Mouse (Mus musculus): ENCODE results near the gene Shisa7. TPM values are rescaled to one million over a fixed set of nuclear protein-coding genes. Genes with fewer than 3 reads are reported as not detected.
"Not testable (repeated sequence)": the region's sequence is repeated elsewhere in the genome, so short reads cannot be mapped to it uniquely, and the experiment has no call there.

Gene Shisa7
- total RNA-seq, 2 experiments from 2014 or later = 0.05 TPM; not detected in 1

DNA sequence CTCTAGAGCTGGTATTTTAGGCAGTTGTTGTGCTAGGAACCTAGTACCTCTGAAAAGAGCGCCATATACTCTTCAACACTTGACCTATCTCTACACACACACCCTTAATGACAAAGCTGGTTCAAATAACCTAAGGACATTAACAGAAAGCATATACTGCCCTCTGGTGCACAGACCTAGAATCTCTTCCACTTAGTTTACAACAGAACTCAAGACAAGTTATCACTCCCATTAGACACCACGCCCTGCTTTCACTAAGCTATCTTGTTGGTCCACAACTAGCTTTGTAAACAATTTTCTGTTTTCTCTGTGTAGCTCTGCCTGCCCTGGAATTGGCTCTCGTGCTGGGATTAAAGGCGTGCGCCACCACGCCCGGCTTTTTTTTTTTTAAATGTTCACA is 37.8 kb downstream of the Shisa7 start:
- DNase-seq = peak in 1 of 2 experiments; percentile 53
- intact Hi-C loops (cut with DNase I) = loop anchor here (2.0 to 5.0 kb wide), 3 partner anchors 182 to 669 kb away; partner anchors contain the start of gene Leng8

DNA sequence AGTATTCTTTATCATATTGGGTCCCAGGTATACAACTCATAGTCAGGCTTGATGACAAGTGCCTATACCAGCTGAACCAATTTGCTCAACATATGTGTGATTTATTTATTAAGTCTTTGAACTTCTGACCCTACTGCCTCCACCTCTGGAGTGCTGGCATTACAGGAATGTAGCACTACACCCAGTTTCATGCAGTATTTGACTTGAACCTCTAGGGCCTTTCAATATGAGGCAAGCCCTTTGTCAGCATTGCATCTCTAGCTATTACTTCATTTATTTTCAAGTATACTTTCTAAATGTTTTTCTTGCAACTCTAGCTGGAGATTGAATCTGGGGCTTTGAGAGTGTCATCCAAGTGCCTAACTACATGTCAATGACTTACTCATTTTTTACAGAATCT is 42.2 kb downstream of the Shisa7 start:
- no peak for DNase-seq

DNA sequence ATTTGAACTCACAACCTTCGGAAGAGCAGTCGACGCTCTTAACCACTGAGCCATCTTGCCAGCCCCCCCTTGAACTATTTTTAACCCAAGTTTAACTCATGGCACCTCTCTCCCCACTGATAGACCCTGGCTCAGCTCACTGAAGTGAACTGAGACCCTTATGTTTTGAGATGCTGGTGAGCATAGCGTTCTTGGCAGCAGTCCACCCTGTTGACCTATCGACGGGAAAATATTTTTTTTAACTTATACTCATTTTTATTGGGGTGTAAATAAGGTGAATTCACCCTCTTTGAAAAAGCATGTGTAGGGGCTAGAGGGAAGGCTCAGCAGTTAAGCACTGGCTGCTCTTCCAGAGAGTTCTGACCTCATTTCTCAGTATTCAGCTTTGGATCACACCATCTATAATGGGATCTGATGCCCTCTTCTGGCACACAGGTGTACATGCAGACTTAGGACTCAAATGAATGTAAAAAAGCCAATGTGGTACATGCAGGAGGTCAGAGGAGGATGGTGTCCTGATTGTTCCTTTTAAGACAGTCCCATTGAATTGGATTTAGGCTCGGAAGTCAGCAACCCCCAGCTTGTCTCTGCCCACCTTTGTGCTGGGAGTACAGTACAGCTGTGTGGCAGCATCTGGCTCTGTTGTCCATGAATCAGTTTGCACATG is 48.6 kb downstream of the Shisa7 start:
- intact Hi-C loops (cut with DNase I) = loop anchor here (2.0 to 10.0 kb wide), 3 partner anchors 15 to 351 kb away; partner anchors contain the start of gene Rdh13
- DNase-seq = no peak

More for the DNA sequence above, 42.2 kb downstream of the Shisa7 start:
- intact Hi-C loops (cut with DNase I) = no loop called here

DNA sequence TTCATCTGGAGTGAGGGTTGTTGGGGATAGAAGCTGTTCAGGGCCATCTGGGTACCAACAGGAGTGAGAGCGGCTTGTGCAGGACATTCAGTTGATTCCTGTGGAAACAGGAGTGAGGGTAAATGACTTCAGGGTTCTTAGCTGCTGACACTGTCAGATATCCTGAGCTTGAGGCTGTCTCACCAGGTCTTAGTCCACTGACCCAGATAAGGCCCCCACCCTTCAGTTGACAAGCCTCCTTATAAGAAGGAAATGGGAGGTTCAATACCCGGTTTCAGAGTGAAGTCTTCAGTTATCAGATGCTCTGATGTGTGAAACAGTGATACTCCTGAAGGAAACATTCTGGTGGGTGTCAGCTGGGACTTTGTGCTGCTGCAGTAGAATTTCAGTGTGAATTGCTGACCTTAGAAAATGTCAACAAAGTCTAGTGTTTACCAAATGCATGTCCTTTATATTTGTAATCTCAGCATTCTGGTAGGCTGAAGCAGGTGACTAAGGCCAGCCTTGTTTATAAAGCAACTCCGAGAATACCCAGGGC is 49.8 kb downstream of the Shisa7 start:
- intact Hi-C loops (cut with DNase I) = loop anchor here (2.0 to 10.0 kb wide), 5 partner anchors 16 to 350 kb away; partner anchors contain the start of gene Rdh13
- no peak for DNase-seq

- DNase-seq = no peak
- intact Hi-C loops (cut with DNase I) = loop anchor here (2.0 to 10.0 kb wide), 5 partner anchors 17 to 349 kb away; partner anchors contain the start of gene Rdh13
Observed at GRCm38 (mm10) chr7:4793674-4794073, 50.8 kb downstream of the Shisa7 start.

DNA sequence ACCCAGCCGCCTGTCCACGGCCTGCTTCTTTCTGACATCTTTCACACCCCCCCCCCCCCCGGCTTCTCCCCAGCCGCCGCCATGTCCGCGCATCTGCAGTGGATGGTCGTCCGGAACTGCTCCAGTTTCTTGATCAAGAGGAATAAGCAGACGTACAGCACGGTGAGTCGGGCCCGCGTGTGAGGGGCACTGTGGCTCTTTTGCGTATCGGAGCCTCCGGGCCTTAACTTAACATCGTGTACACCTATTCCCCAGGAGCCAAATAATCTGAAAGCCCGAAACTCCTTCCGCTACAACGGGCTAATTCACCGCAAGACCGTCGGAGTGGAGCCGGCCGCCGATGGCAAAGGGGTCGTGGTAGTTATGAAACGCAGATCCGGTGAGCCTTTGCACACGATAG is 51.2 kb downstream of the Shisa7 start:
- DNase-seq = not testable (repeated sequence)
- intact Hi-C loops (cut with DNase I) = loop anchor here (2.0 to 10.0 kb wide), 4 partner anchors 110 to 348 kb away; partner anchors contain the start of gene Rdh13

GRCm38 (mm10) chr7:4792278-4793212 is 52.0 kb downstream of the Shisa7 start, which contains the start of gene Rpl28:
Gene Rpl28 (plus strand): TSS chr7:4792874.
- intact Hi-C loops (cut with DNase I) = loop anchor here (2.0 to 10.0 kb wide), 4 partner anchors 110 to 348 kb away; partner anchors contain the start of gene Rdh13
- DNase-seq = peak; percentile 92 to 94

DNA sequence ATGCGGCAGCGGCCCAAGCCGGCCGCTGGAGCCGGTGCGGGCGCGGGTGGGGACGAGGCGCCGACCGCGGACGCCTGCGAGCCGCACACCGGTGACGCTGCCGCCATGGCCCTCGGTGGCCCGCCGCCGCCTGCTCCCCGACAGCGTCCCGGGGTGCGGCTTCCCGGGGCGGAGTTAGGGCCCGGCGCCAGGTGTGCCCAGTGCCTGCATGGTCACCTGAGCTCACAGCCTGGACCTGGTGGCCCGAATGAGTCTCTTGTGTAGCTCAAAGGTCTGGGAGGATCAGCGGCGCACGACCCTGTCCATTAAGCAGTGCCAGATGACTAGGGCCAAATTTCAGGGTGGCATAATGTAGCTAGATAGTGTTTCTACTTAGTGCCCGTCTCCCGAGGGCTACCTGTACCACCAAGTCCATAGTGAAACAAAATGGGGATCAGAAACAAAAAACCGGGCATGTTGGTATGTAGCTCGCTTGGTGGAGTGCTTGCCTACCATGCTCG is 55.0 kb downstream of the Shisa7 start, which contains the start of gene Tmem238:
Gene Tmem238 (minus strand): TSS at position 221 of the 500 bp plus-strand sequence.
- intact Hi-C loops (cut with DNase I) = loop anchor here (2.0 kb wide), 1 partner anchor 49 kb away; the partner anchor contains the start of gene Kmt5c

GRCm38 (mm10) chr7:4788499-4789435 is 55.7 kb downstream of the Shisa7 start:
- intact Hi-C loops (cut with DNase I) = loop anchor here (2.0 kb wide), 1 partner anchor 48 kb away; the partner anchor contains the start of gene Kmt5c
- peak; percentile 69 to 71 for DNase-seq

More for the DNA sequence above, 55.0 kb downstream of the Shisa7 start, which contains the start of gene Tmem238:
- peak; percentile 62 to 64 for DNase-seq

DNA sequence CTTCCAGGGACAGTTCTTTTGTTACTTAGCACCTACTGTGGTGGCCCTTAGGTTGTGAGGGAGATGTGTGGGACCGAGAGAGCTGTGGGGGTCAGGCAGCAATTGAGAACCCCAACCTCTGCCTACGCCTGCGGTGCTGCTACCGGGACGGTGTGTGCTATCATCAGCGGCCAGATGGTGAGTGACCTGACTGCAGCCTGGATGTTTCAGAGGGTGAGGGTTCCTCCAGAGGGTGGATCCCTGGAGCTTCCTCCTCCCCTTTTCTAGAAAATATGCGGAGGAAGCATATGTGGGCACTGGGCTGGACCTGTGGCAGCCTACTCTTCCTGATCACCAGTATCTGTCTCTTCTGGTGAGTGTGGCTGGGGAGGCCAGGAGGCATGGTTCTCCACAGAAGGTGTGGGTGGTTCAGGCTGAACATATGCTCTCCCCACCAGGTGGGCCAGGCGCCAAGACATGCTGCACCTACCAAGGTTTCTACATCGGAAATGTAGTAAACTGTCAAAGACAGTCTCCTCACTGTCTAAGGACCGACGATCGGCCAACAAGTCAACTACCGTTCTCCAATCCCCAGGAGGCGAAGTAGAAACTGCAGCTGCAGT is 60.7 kb downstream of the Shisa7 start:
- DNase-seq = no peak
- intact Hi-C loops (cut with DNase I) = no loop called here

GRCm38 (mm10) chr7:4782759-4783158 is 61.7 kb downstream of the Shisa7 start, which contains the start of the genes Il11 and Tmem190:
Gene Il11 (minus strand): TSS chr7:4782859.
Gene Tmem190 (plus strand): TSS chr7:4782937.
- DNase-seq = no peak
- intact Hi-C loops (cut with DNase I) = no loop called here

- no peak for DNase-seq
- intact Hi-C loops (cut with DNase I) = no loop called here
Observed at GRCm38 (mm10) chr7:4782130-4782529, 62.4 kb downstream of the Shisa7 start.

GRCm38 (mm10) chr7:4779921-4780320 is 64.6 kb downstream of the Shisa7 start:
- DNase-seq = no peak
- intact Hi-C loops (cut with DNase I) = no loop called here

DNA sequence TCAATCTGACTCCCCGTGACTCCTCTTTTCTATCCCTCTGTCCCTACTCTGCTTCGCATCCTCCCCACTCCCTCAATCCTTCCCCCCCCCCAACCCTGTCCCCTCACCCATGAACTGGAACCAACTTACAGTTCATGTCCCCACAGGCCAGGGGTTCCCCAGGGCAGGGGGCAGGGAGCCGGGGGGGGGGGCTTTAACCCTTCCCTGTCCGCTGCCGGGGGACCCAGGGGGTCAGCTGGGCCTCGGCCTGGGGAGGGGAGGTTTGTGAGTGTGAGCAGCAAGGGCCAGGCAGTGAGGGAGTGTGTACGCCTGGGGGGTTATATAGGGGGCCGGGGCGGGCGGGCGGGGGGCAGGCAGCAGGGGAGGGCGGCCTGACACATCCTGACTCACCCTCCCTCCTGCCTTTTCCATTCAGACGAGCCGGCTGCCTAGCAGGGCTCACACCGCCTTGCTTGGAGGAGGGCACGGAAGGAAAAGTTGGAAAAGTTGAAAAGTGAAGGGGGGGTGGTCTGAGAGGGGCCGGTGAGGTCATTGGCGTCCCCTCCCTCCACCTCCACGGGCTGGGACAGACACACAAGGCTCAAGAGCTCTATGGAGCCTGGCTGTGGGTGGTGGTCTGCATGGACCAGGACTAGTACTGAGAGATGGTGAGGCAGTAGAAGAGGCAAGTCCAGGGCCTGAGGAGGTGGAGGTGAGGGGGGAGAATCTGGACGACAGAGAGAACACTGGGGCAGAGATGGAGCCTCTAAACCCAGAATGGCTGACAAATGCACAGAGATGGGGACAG is 66.5 kb downstream of the Shisa7 start:
- intact Hi-C loops (cut with DNase I) = no loop called here
- DNase-seq = no peak

GRCm38 (mm10) chr7:4776861-4777830 is 67.3 kb downstream of the Shisa7 start:
- intact Hi-C loops (cut with DNase I) = no loop called here
- DNase-seq = peak; percentile 70

DNA sequence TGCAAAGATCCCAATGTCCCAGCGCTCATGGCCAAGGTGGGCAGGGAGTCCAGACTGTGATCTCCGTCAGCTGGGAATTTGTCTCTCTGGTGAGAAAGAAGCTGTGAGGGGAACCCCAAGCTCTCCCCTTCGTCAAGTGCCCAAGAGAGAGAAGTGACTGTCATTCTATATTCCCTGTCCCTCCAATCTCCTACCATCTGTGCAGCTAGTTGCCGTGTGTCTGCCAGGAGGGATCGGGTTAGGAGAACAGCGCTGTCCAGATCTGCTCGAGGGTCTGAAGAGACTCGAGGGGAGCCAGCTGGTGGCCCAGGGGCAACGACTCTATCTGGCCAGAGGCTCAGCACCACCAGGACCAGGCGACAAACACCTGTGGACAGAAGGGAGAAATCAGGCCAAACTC is 68.4 kb downstream of the Shisa7 start:
- DNase-seq = no peak
- intact Hi-C loops (cut with DNase I) = no loop called here
